Mouse (Mus musculus) lung, postnatal 36 days (tissue): ENCODE measurements around the gene Rnf215.
"Not testable (repeated sequence)": the region's sequence is repeated elsewhere in the genome, so short reads cannot be mapped to it uniquely, and the experiment has no call there.

Source experiments
- DNase-seq: peaks from one replicate; pipeline ENCODE4 v3.0.0; 2022; ENCODE audit warnings: mixed read lengths

Gene Rnf215

GRCm38 (mm10) chr11:4134986-4135935 is at the start of gene Rnf215:
Gene Rnf215, plus strand, starts transcription at chr11:4135202.
- peak; percentile 93 for DNase-seq

GRCm38 (mm10) chr11:4086246-4086645 is 48.8 kb upstream of the Rnf215 start:
- no peak for DNase-seq

DNA sequence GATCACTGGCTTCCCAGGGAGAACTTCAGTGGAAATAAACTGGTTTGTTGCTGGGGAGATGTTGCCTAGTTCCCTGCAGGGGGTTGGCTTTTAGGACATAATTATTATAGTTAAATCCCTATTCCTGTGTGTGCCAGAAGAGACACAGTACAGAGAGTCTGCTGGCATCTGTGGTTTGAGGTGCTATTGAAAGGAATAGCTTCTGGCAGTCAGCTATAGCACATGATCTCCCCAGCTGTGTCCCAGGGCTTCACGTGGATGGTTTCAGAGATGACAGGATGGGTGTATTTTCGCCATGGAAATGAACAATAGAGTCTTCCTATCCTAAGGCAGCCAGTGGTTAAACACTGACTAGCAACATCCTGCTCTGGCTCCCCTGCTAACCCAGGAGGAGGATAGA is 47.7 kb upstream of the Rnf215 start:
- no peak for DNase-seq

DNA sequence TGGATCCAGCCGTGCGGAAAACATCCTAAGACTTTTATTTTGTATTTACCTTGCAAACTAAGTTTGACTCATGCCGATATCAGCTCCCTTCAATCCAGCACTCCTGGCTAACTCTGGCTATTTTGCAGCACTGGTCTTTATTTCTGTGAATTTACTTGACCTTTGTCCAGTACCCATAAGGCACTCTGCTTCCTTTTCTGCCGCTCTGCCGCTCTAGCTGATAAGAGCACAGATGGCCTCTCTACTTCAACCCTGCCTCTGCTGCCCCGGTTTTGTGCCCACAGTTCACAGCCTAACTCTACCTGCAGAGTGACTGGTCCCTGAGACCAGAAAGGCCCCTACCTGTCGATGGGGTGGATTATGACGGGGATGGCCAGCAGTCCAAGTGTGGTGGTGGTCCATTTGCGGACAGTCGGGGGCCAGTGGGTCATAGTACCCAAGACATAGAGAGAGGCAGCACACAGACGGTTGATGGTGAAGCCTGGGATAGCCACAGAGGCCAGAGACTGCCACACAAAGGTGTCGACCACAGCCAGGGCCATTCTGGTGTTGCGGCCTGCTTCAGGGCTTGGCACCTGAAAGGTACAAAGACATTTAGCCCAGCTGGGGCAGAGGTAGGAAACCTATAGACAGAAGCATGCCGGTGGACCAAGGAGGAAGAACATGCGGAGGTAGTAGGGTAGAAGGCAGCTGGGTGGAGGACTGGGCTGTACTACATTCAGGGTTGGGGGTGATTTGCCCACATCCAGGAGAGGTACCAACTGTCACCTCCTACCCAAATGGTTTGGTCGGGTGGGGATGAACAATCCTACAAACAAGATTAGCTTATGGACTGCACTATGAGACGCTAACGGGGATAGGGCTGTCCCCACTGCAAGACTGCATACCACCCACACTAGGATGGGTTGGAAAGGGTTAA is 41.3 kb upstream of the Rnf215 start:
- DNase-seq = no peak

DNA sequence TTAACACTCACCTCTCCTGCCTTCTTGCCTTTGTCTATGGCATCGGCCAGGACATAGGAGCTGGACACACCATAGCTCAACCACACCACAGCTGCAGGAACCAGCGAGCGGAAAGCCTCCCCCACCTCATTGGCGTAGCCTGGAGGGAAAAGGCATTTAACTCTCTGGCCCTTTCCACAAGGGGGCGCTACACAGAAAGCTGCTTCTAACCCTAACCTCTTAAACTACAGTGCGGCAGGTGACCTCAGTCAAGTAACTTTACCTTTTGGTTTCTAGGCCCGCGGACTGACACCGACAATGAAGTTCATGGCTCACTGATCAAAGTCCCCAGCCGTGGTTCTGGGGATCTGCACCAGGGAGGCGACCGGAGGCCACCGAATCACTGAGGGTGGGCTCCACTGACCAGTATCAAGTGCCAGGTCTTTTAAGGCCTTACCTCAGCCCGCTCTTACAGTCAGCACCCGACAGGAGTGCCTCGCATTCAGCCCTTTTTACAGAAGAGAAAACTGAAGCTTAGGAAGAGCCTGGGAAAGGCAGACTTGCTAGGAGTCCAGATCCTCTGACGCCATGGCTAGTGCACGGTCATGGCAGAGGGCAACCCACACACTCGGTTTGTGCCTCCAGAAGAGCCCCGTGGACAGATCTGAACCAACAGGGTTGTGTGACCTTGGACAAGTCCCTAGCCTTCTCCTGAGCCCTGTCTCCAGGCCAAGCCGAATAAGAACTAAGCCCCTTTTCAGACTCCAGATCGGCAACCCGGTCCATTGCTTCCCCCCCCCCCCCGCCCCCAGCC is 40.4 kb upstream of the Rnf215 start:
- DNase-seq = peak; percentile 85

DNA sequence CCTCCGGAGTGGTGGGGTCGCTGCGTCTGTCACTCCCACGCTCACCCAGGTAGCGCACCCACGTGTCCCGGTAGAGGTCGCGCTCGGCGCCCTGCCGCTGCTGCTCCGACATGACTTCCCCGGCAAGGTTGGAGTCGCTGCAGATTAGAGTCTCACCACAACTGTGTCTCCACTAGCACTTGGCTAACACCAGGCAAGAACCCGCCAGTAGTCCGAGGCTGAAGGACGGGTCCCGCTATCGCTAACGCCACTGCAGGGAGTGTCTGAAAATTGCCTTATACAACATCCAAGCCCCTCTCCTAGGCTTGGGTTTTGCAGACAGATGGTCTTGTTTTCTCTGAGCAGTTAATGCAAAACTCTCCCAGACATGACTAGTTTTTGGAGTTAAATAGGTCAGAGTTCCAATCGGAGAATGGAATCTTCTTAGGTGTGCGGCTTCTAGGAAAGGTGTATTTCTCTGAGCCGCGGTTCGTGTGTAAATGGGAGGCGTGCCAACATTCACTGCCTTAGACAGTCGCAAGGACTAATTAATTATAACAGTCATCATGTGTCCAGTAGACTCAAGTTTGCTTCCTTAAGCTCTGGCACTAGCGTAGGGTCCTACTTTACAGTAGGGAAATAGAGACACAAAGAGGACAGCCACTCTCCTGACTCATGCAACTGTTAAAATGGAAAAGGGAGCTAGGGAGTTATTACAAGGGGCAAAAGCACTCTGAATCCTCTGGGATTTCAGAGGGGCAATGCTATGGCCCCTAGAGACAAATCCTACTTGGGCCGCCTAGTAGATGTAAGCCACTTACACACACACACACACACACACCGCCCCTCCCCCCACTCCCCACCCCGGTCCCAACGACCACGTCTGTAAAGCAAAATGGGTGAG is 39.6 kb upstream of the Rnf215 start, which contains the start of gene Mtfp1:
Gene Mtfp1, minus strand, starts transcription at position 275 of the 883 bp plus-strand sequence.
- DNase-seq = peak; percentile 69

DNA sequence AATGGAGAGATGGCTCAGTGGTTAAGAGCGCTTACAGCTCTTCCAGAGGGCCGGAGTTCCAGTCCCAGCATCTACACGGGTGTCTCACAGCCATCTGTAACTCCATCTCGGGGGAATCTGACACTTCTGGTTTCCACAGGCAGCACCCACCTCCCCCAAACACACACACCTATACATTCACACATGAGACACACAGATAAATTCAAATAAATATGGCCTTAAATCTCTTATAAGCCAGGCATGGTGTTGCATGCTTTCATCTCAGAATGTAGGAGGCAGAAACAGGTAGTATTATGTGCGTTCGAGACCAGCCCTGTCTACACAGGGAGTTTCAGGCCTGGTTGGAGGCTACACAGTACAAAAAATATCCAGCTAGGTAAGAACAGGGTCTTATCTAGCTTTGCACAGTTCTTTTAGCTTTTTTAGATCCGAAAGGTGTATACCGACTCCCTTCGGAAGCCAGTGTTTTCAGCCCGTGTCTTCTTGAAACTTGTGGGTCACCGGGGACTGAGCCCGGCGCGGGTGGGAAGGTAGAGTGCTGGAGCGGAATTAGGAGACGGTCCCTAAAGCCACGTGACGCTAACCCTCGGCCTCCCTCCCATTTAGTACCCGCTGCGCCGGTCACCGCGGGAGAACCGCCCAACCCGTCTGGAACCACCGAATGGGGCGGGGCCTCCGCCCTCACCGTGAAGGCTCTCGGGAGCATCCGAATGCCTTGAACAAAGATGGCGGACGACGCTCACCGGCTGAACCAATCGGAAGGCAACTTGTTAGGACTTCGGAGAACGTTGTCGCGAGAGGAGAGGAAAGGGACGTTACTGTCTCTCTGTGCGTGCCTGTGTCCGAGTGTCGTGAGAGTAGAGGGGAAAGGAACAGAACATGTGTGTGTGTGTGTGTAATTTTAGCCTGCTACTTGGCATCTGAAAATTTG is 38.7 kb upstream of the Rnf215 start:
- peak; percentile 99 for DNase-seq

DNA sequence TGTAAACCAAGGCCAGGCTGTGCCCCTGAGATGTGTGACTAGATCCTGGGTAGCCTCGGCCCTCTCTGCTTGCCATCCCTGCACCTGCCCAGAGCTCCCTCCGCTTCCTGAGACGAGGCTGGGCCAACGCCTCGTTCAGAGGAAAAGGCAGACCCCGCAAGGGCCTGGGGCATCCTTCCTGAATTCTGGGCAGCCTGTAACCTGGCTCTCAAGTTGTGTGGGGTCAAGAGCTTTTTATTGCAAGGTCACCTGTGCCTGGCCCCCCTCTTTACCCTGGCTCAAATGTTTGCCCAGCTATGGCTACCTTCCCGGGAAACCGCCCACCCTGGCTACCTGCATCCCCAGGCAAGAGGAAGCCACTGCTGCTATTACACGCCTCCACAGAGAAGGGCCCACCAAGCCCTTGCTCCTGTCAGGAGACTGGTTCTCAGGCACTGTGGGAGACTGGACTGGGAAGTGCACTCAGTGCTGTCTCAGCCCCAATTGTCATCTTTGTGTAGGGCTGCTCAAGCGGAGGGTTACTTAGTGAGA is 37.8 kb upstream of the Rnf215 start:
- DNase-seq = no peak

DNA sequence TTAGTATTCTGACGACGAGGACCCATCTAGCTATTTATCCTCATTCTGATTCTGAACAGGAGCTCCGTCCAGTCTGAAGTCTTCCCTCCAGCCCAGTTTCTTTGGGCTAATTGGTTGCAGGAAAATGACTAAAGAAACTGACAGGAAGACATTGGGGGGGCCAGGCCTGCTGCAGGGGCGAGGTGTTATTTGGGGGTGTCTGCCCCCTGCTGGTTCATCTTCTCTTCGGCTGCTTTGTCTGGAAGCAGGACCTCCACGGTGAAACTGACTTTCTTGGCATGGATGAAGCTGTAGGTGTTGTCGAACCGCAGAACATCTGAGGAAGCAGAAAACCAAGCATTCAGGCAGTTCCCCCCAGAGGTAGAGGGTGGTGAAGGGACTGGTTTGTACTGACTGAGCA is 36.9 kb upstream of the Rnf215 start:
- DNase-seq = no peak

DNA sequence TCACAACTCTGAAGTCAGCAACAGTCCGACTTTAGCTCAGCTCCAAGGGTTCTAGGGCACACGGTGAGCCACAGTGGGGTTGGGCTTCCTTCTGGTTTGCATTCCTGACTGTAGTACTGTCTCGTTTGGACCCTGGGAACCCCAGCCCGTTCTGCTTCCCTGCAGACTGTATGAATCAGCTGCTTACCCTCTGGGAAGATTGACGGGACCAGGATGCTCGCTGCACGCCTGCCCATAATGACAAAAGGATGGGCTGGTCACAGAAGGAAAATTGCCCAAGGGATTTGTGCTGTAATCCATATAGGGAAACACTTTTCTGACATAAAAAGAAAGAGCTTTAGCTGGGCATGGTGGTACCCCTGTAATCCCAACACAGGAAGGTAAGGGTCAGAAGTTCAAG is 36.2 kb upstream of the Rnf215 start:
- no peak for DNase-seq

DNA sequence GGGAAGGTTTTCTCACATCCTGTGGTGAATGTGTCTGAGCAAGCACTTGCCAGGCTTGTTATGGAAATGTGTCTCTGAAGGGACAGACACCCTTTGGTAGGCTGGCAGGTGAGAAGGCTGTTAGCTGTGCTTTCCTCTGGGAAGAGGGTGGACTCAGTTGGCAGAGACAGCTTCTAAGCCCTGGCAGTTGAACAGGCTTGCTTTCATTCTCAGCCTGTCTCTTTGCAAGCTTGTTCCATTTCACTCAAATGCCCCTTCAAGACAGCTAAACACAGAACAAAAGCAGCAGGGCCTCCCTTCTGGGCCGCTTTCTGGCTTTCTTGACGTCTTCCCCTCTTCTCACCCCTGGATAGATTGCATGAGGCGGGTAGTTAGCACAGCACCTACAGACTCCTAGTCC is 35.6 kb upstream of the Rnf215 start:
- DNase-seq = no peak

GRCm38 (mm10) chr11:4101851-4102250 is 33.2 kb upstream of the Rnf215 start:
- DNase-seq = no peak

DNA sequence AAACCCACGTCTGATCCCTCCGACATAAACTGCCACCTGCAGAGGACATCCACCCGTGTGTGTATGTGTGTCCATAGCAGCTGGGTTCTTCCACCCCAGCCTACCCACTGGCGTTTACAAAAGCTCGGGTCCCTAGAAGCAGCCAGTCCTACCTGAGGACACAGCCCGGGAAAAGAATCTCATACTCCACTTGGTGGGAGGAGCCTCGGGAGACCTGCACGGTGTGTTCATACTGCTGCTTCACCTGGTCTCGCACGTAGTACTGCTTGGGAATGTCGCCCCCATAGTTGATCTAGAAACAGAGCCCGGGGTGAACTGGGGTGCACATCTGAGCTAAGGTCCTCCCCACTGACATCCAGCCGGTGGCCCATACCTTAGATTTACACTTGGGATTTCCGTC is 31.5 kb upstream of the Rnf215 start:
- no peak for DNase-seq

DNA sequence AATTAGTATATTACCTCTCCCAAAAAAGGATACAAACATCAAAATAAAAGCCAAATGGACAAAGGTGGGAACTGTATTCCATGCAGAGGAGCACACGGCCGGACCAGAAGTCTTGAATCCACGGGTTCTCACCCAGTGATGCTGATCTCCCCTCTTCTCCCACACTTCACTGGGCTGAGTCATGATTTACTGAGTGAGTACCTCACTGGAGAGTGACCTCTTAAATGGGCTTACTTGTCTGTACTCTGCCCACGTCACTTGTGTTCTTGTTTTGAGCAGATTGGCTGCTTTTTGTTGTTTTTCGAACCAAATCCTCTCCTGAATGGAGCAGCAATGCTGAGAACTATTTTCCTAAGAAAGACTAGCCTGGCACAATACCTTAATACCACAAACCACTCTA is 30.0 kb upstream of the Rnf215 start:
- DNase-seq = no peak

GRCm38 (mm10) chr11:4105444-4105843 is 29.6 kb upstream of the Rnf215 start:
- DNase-seq = no peak

DNA sequence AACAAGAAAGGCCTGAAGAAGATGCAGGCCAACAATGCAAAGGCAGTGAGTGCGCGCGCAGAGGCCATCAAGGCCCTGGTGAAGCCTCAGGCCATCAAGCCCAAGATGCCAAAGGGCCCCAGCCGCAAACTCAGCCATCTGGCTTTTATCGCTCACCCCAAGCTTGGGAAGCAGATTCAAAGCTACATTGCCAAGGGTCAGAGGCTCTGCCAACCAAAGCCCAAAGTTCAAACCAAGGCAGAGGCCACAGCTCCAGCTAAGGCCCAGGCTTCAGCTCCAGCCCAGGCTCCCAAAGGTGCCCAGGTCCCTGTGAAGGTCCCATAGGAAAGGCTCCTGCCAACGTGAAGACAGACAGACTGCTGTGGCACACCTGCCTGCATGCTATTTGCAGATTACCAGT is 27.1 kb upstream of the Rnf215 start:
- not testable (repeated sequence) for DNase-seq

DNA sequence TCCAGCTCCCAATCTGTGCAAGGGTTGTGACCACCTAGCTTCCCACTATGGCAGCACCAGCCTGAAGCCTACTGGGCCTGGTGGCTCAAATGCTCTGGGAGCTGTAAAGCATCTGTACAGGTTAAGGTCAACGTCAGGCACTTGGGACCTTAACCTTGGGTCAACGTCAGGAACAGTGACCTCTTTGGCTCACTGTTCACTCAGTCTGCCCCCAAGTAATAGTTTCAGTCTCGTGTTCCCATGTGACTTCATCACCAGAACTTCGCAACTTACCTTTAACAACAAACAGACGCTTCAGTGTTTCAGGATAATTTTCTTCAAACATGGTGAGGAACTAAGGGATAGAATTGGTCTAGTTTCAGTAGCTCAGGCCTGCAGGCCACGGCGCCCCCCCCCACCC is 26.3 kb upstream of the Rnf215 start:
- DNase-seq = no peak

DNA sequence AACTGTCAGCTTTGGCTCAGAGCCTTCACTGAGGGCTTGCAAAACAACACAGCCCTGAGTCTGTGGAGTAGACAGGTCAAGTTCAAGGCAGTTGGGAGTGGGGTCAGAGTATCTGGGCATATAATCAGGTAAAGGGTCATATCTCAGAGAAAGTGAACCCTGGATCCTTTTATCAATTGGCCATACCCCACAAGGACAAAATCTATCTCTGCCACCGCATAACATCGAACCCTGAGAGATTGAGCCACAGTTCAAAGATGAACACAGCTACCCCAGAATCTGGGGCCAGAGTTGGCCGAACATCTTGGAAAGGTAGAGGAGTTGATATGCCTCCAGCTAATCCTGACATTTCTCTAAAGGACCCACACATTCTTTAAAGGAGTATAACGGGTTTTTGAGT is 23.0 kb upstream of the Rnf215 start:
- DNase-seq = no peak

- no peak for DNase-seq
These were observed 22.1 kb upstream of the Rnf215 start for GRCm38 (mm10) chr11:4112861-4113260.

GRCm38 (mm10) chr11:4113496-4113895 is 21.5 kb upstream of the Rnf215 start:
- no peak for DNase-seq
